Mouse (Mus musculus): Measurements from ENCODE around the gene Tnik. TPM values are rescaled to one million over a fixed set of nuclear protein-coding genes. Genes with fewer than 3 reads are reported as not detected.

The Tnik gene
- polyA plus RNA-seq, 1 experiment from 2014 or later: 1.9 TPM

Small RNA genes within 50 kb of the gene (microRNA-seq; reads per million reads assigned to microRNA genes)
- not detected for gene Mir466q

Data from liver, embryonic 15.5 days (tissue).